Mouse (Mus musculus): ENCODE data around the gene Ankrd65. TPM values are rescaled to one million over a fixed set of nuclear protein-coding genes. Genes with fewer than 3 reads are reported as not detected.

Gene Ankrd65
- total and polyA plus RNA-seq, 3 experiments: 0.12 TPM; not detected in 2

GRCm38 (mm10) chr4:155791240-155791933 lies 1.1 kb downstream of the Ankrd65 start:
- peaks cover 3 to 10% of the 10 kb centered on the region in 2 experiments; a peak in 3 of 4 replicates for H3K4me1 ChIP-seq (ENCODE audit: control insufficient read depth in 1 of 2, insufficient read depth in 2 of 2, low read length in 2 of 2)
- DNase-seq (ENCODE audit: low read depth, low spot score): no peak
- H3K4me3 ChIP-seq (ENCODE audit: control insufficient read depth in 1 of 2, insufficient read depth in 1 of 2, low read depth in 2 of 2, low read length in 2 of 2): no peak overlapping the region
- no peak overlapping the region for H3K9ac ChIP-seq (ENCODE audit: control insufficient read depth, low read depth, low read length, poor library complexity, severe bottlenecking)
- H3K79me2 ChIP-seq (ENCODE audit: control insufficient read depth, insufficient read depth, low read length, poor library complexity): no peaks in the 10 kb centered on the region
- H3K36me3 ChIP-seq (ENCODE audit: control insufficient read depth in 1 of 2, insufficient read depth in 2 of 2, low read length in 2 of 2): peaks cover 0 to 8% of the 10 kb centered on the region in 2 experiments; a peak in 2 of 4 replicates
- H3K27ac ChIP-seq (ENCODE audit: control insufficient read depth, low read depth, low read length): no peak overlapping the region
- TF ChIP-seq USF2 (IDR thresholded peaks at IDR 0.05; ENCODE audit: borderline replicate concordance in 1 of 2, insufficient read depth in 1 of 2, low read depth in 1 of 2, low read length in 2 of 2) (no peak), MAFK (IDR thresholded peaks at IDR 0.05; ENCODE audit: borderline replicate concordance, low read depth, low read length) (no peak), MYC (IDR thresholded peaks at IDR 0.05; ENCODE audit: low read depth, low read length) (no peak), CHD2 (IDR thresholded peaks at IDR 0.05; ENCODE audit: low read length) (no peak), E2F4 (IDR thresholded peaks at IDR 0.05; ENCODE audit: borderline replicate concordance, low read depth, low read length) (no peak), ELF1 (IDR thresholded peaks at IDR 0.05; ENCODE audit: low read depth, low read length) (no peak), NELFE (IDR thresholded peaks at IDR 0.05; ENCODE audit: low read depth, low read length) (no peak), HCFC1 (IDR thresholded peaks at IDR 0.05; ENCODE audit: low read depth, low read length) (no peak), MAX (IDR thresholded peaks at IDR 0.05; ENCODE audit: low read length) (no peak), TCF12 (IDR thresholded peaks at IDR 0.05; ENCODE audit: low read depth, low read length) (no peak), GABPA (IDR thresholded peaks at IDR 0.05; ENCODE audit: low read depth, low read length) (no peak), MXI1 (IDR thresholded peaks at IDR 0.05; ENCODE audit: low read depth, low read length) (no peak), MEF2A (IDR thresholded peaks at IDR 0.05; ENCODE audit: extremely low read depth, insufficient replicate concordance, low read depth, low read length, poor library complexity, severe bottlenecking) (no peak), ZNF384 (IDR thresholded peaks at IDR 0.05; ENCODE audit: low read depth, low read length) (no peak), EP300 (IDR thresholded peaks at IDR 0.05; ENCODE audit: low read depth in 1 of 2, low read length in 2 of 2) (no peak), CHD1 (IDR thresholded peaks at IDR 0.05; ENCODE audit: low read depth, low read length) (no peak)
- no peaks in the 10 kb centered on the region for H3K9me3 ChIP-seq (replicated peaks; ENCODE audit: insufficient read depth, low read length)
- 0 out of 4 replicates have a peak, but pooled peaks cover 0 to 4% of the 10 kb centered on the region in 2 experiments for H3K27me3 ChIP-seq (ENCODE audit: control insufficient read depth in 1 of 2, insufficient read depth in 2 of 2, low read length in 2 of 2)

DNA sequence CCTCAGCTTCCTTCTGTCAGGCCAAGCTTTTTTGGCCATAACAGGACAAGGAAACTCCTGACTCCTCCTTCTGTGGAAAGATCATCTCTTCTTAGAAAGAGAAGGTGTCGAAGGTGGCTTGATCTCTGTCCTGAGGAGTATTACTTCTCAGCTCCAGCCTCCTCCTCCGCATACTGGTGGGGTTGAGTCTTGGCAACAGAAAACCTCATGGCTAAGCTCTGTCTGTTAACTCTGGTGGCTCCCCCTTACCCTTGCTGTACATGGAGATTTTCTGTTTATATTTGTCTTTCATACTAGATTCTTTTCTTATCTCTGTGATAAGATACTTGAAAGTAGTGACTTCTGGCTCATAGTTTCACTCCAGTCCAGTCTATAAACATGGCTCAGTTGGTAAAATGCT lies 3.5 kb downstream of the Ankrd65 start:
- no peaks in the 10 kb centered on the region for H3K79me2 ChIP-seq (ENCODE audit: control insufficient read depth, insufficient read depth, low read length, poor library complexity)
- H3K4me1 ChIP-seq (ENCODE audit: control insufficient read depth in 1 of 2, insufficient read depth in 2 of 2, low read length in 2 of 2): peaks cover under 1 to 1% of the 10 kb centered on the region in 2 experiments; a peak in 3 of 4 replicates
- H3K27me3 ChIP-seq (ENCODE audit: control insufficient read depth in 1 of 2, insufficient read depth in 2 of 2, low read length in 2 of 2): 0 out of 4 replicates have a peak, but pooled peaks cover 0 to 4% of the 10 kb centered on the region in 2 experiments
- H3K36me3 ChIP-seq (ENCODE audit: control insufficient read depth in 1 of 2, insufficient read depth in 2 of 2, low read length in 2 of 2): peaks cover 0 to under 1% of the 10 kb centered on the region in 2 experiments; a peak in 2 of 4 replicates
- H3K9me3 ChIP-seq (replicated peaks; ENCODE audit: insufficient read depth, low read length): no peaks in the 10 kb centered on the region
- TF ChIP-seq CTCF (IDR thresholded peaks at IDR 0.05 in 2 of 3, conservative IDR thresholded peaks at IDR 0.05 in 1 of 3; ENCODE audit: control insufficient read depth in 1 of 3, insufficient read depth in 1 of 3, low read depth in 2 of 3, low read length in 3 of 3, poor library complexity in 1 of 3, severe bottlenecking in 1 of 3) (no peak), MYC (IDR thresholded peaks at IDR 0.05; ENCODE audit: low read depth, low read length) (no peak), MAX (IDR thresholded peaks at IDR 0.05; ENCODE audit: low read length) (no peak), EP300 (IDR thresholded peaks at IDR 0.05; ENCODE audit: low read depth in 1 of 2, low read length in 2 of 2) (no peak)
- H3K27ac ChIP-seq (ENCODE audit: control insufficient read depth, low read depth, low read length): no peak overlapping the region
- no peak overlapping the region for H3K4me3 ChIP-seq (ENCODE audit: control insufficient read depth in 1 of 2, insufficient read depth in 1 of 2, low read depth in 2 of 2, low read length in 2 of 2)
- no peak for DNase-seq (ENCODE audit: low read depth, low spot score)
- H3K9ac ChIP-seq (ENCODE audit: control insufficient read depth, low read depth, low read length, poor library complexity, severe bottlenecking): no peak overlapping the region

All from MEL (cell line).